Mouse (Mus musculus): Measurements from ENCODE around the gene Trim13. TPM values are rescaled to one million over a fixed set of nuclear protein-coding genes. Genes with fewer than 3 reads are reported as not detected.

Gene Trim13
- polyA plus RNA-seq, 1 experiment from 2014 or later = 13.2 TPM

DNA sequence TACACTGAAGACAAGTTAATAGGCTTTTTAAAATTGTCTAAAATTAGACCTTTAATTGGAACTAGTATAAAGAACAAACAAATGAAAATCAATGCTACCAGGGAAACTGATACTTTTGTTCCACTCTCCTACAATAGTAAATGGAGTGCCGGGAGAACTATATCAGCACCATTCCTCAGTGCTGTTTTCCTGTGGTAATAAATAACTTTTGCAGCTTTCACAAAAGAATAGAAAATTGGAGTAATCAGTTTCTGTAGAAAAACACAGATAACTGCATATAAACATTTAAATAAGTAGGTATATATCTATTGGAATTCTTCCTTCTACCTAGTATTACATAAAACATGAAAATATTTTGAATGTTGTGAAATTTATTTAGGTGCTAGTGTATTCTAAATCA lies 47.5 kb downstream of the Trim13 start:
- DNase-seq (ENCODE audit: low spot score) (no peak), ATAC-seq (replicated peaks; ENCODE audit: low FRiP score, low TSS enrichment, low read depth) (no peak)
- no peak overlapping the region for H3K4me3 ChIP-seq (ENCODE audit: low read depth, low read length)

GRCm38 (mm10) chr14:61647182-61647880 lies 49.3 kb downstream of the Trim13 start:
- Histone ChIP-seq H3K9ac (ENCODE audit: low read length) (peak overlapping the region; percentile 95), H3K9me3 (ENCODE audit: control insufficient read depth, low read length) (no peaks in the 10 kb centered on the region), H3K27ac (ENCODE audit: low read depth) (peak overlapping the region; percentile 96), H3K4me3 (ENCODE audit: low read depth, low read length) (peak overlapping the region; percentile 95), H3K4me1 (replicated peaks; ENCODE audit: control insufficient read depth, insufficient read depth, low read length) (peaks cover 3% of the 10 kb centered on the region; the same call in 1 of the 2 replicates), H3K27me3 (replicated peaks; ENCODE audit: control insufficient read depth, insufficient read depth, low read length) (no peaks in the 10 kb centered on the region), H3K4me2 (ENCODE audit: low read length) (peak overlapping the region; percentile 83), H3K36me3 (ENCODE audit: control insufficient read depth, insufficient read depth, low read length) (no peaks in the 10 kb centered on the region)
- WGBS = under 1% methylated on average over 24 of the region's 24 CpGs
- ATAC-seq (replicated peaks; ENCODE audit: low FRiP score, low TSS enrichment, low read depth) (no peak), DNase-seq (ENCODE audit: low spot score) (peak; percentile 80)

More for the DNA sequence above, 47.5 kb downstream of the Trim13 start:
- Histone ChIP-seq H3K4me1 (replicated peaks; ENCODE audit: control insufficient read depth, insufficient read depth, low read length) (peaks cover 3% of the 10 kb centered on the region; the same call in 1 of the 2 replicates), H3K9ac (ENCODE audit: low read length) (no peak overlapping the region), H3K9me3 (ENCODE audit: control insufficient read depth, low read length) (no peaks in the 10 kb centered on the region), H3K27me3 (replicated peaks; ENCODE audit: control insufficient read depth, insufficient read depth, low read length) (no peaks in the 10 kb centered on the region), H3K36me3 (ENCODE audit: control insufficient read depth, insufficient read depth, low read length) (no peaks in the 10 kb centered on the region), H3K27ac (ENCODE audit: low read depth) (no peak overlapping the region), H3K4me2 (ENCODE audit: low read length) (no peak overlapping the region; the same call in 1 of the 2 replicates)
- 35% methylated on average over 1 of the region's 1 CpGs for WGBS

DNA sequence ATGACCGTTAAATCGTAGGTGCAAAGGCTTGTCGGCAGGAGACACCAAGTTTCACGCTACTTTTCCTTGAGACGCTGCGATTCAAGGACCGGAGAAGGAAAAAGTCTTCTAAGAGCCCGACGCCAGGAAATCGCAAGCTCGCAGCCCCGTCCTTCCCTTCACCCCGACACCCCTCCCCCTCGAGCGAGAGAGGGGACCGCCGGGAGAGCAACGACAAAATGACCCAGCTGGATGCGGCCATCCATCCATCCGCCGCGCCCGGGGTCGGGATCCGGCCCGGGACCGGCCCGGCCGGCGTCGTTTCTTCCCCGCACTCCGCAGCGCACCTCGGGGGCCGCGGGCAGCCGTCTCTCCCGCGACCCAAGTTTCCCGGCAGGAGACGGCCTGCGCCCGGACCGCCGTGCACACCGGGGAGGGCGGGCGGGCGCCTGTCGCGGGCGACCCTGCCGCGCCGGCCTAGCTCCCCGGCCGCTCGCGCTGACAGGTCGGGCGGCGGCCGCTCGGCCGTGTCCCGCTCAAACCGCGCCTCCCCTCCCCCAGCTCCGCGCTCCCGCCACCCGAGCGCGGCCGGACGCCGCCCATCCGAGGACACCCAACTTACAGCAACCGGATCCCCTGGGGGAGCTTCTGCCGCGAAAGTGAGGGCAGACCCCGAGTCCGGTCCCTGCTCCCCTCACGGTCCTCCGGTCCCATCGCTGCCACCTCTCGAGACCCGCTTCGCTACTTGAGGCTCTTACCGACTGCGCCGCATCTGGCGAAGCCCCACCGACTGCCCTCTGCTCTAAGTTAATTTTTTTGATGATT lies 50.0 kb downstream of the Trim13 start:
- peak overlapping the region; percentile 95 for H3K9ac ChIP-seq (ENCODE audit: low read length)
- H3K4me1 ChIP-seq (replicated peaks; ENCODE audit: control insufficient read depth, insufficient read depth, low read length) = peaks cover 3% of the 10 kb centered on the region; the same call in 1 of the 2 replicates
- peak overlapping the region; percentile 83 for H3K4me2 ChIP-seq (ENCODE audit: low read length)
- no peaks in the 10 kb centered on the region for H3K27me3 ChIP-seq (replicated peaks; ENCODE audit: control insufficient read depth, insufficient read depth, low read length)
- DNase-seq (ENCODE audit: low spot score) (peak; percentile 76), ATAC-seq (replicated peaks; ENCODE audit: low FRiP score, low TSS enrichment, low read depth) (peak; percentile 75)
- no peaks in the 10 kb centered on the region for H3K9me3 ChIP-seq (ENCODE audit: control insufficient read depth, low read length)
- H3K27ac ChIP-seq (ENCODE audit: low read depth) = peak overlapping the region; percentile 96
- H3K36me3 ChIP-seq (ENCODE audit: control insufficient read depth, insufficient read depth, low read length) = no peaks in the 10 kb centered on the region
- peak overlapping the region; percentile 95 for H3K4me3 ChIP-seq (ENCODE audit: low read depth, low read length)
- under 1% methylated on average over 74 of the region's 95 CpGs for WGBS

DNA sequence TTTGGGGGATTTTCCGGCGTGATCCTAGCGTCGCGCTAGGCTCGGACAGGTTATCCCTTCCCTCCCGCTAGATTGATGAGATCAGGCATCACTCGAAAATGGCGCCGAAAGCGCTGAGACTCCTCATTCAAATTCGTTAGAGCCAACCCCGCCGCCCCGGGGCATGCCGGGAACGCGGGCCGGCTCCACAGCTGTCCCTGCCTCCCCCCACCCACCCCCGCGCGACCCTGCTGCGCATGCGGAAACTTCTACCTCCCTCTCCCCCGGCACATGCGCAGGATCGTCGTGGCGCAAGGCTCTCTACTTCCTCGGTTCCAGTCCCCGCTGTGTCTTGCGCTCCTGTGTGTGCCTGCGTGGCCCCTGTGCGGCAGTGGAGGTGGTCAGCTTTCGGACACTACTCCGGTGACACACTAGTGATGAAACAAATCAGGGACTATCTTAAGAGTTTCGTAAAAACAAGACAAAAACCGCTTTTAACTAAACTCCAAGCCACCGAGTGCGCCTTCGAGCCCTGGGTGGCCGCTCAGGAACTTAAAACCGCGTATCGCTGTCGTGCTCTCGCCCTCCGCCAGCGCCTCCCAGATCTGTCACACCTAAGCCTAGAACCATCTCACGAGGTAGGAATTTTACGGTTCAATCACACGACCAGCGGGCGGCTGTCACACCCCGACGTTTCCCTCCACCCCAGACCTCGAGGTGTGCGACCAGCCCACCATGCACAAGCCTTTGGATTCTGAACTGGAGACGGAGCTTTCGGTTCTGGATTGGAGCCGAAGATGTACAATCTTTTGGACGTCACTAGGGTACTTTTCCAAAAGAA lies 50.8 kb downstream of the Trim13 start:
- peak; percentile 94 for ATAC-seq (replicated peaks; ENCODE audit: low FRiP score, low TSS enrichment, low read depth)
- peak; percentile 95 for DNase-seq (ENCODE audit: low spot score)
- WGBS = 2% methylated on average over 62 of the region's 62 CpGs

DNA sequence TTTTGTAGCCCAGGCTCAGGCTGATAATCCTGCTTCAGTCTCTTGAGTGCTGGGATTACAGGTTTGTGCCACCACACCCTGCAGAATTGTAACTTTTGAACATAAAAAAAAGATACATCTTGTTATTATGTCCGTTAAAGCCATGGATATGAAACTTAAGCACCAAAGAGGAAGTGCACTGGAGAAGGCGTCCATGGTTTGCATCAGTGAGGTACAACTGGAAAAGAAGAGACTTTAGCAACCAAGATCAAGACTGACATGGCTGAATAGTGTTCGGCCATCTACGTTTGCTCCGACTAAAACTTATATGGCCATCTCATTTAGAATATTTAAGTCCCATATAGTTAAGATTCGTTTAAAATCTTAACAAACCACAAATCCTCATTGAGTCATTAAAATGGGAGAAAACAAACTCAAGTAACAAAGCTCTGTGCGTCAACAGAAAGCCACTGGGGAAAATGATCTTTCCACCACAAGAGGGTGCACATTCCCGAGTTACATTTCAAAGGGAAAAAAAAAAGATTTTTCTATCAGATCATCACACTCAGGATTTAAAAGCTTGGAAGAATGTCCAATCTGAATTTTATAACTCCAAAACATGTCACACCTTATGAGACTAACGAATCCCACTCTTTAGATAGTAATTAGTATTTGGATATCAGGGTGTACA lies 52.4 kb downstream of the Trim13 start:
- Histone ChIP-seq H3K27ac (ENCODE audit: low read depth) (no peak overlapping the region), H3K9ac (ENCODE audit: low read length) (no peak overlapping the region), H3K4me3 (ENCODE audit: low read depth, low read length) (no peak overlapping the region), H3K9me3 (ENCODE audit: control insufficient read depth, low read length) (no peaks in the 10 kb centered on the region), H3K36me3 (ENCODE audit: control insufficient read depth, insufficient read depth, low read length) (no peaks in the 10 kb centered on the region; the same call in 1 of the 2 replicates), H3K4me2 (ENCODE audit: low read length) (no peak overlapping the region), H3K27me3 (replicated peaks; ENCODE audit: control insufficient read depth, insufficient read depth, low read length) (no peaks in the 10 kb centered on the region), H3K4me1 (replicated peaks; ENCODE audit: control insufficient read depth, insufficient read depth, low read length) (peaks cover 3% of the 10 kb centered on the region; the same call in 1 of the 2 replicates)
- ATAC-seq (replicated peaks; ENCODE audit: low FRiP score, low TSS enrichment, low read depth) = no peak
- WGBS = 39% methylated on average over 9 of the region's 9 CpGs
- peak; percentile 55 for DNase-seq (ENCODE audit: low spot score)

More for the DNA sequence above, 50.8 kb downstream of the Trim13 start:
- Histone ChIP-seq H3K4me2 (ENCODE audit: low read length) (peak overlapping the region; percentile 83), H3K27ac (ENCODE audit: low read depth) (peak overlapping the region; percentile 96), H3K4me3 (ENCODE audit: low read depth, low read length) (peak overlapping the region; percentile 95), H3K4me1 (replicated peaks; ENCODE audit: control insufficient read depth, insufficient read depth, low read length) (peaks cover 3% of the 10 kb centered on the region; the same call in 1 of the 2 replicates), H3K36me3 (ENCODE audit: control insufficient read depth, insufficient read depth, low read length) (no peaks in the 10 kb centered on the region), H3K27me3 (replicated peaks; ENCODE audit: control insufficient read depth, insufficient read depth, low read length) (no peaks in the 10 kb centered on the region), H3K9ac (ENCODE audit: low read length) (peak overlapping the region; percentile 95), H3K9me3 (ENCODE audit: control insufficient read depth, low read length) (no peaks in the 10 kb centered on the region)

MicroRNAs encoded within 50 kb of the gene (microRNA counts, 519-probe panel; counts per million panel counts)
- microRNA mmu-miR-15a (5,167 counts per million, percentile 88 among the panel's probes with 10 or more counts), microRNA mmu-miR-16 (6,227 counts per million, percentile 99 among the panel's probes with 10 or more counts)

Small RNAs within 50 kb of the gene (microRNA-seq; reads per million reads assigned to microRNA genes)
- gene Mir15a (3,217 reads per million, percentile 88 among the genes with 10 or more reads in this experiment), gene Mir16-1 (2,534 reads per million, percentile 85 among the genes with 10 or more reads in this experiment)

Other genes starting within 250 kb of the Trim13 start
- 8.0 and 9.2 TPM in 2 replicates for gene Ebpl, start 237.8 kb upstream of the Trim13 start, polyA plus RNA-seq (2014; fragmentation: Nextera tagmentation; extraction: Ambion mirVana)
- gene Kpna3, start 158.4 kb upstream of the Trim13 start, polyA plus RNA-seq (2014; fragmentation: Nextera tagmentation; extraction: Ambion mirVana) = 56.6 and 64.0 TPM in 2 replicates
- gene Spryd7, start 41.4 kb upstream of the Trim13 start, polyA plus RNA-seq (2014; fragmentation: Nextera tagmentation; extraction: Ambion mirVana) = 19.6 and 20.9 TPM in 2 replicates
- 0.32 and 0.73 TPM in 2 replicates for gene Kcnrg, start 9.2 kb downstream of the Trim13 start, polyA plus RNA-seq (2014; fragmentation: Nextera tagmentation; extraction: Ambion mirVana)